Mouse (Mus musculus): ENCODE measurements around the gene Fank1. TPM values are rescaled to one million over a fixed set of nuclear protein-coding genes. Genes with fewer than 3 reads are reported as not detected.
A peak's percentile ranks its signal among the peaks of the same experiment; 100 is the strongest.

Gene Fank1
- polyA plus RNA-seq, 1 experiment from 2014 or later: 2.8 TPM

DNA sequence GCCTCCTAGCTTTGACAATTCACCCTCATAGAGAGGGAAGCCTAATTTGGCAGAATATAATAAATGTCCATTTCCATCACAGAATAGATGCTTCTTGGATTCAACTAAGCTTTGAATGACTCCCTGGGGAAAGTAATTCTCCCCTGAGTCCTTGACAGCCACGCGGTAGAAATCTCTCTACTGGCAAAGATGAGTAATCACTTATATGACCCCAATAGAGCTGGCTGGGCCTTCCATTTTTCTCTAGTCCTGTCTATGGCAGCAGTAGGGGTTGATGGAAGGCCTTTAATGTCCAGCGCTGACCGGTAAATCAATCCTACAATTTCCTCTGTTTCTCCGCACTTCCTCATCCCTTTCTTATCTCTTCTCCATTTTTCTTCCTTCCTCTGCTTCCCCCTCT is 1.5 kb upstream of the Fank1 start:
- Histone ChIP-seq H3K36me3 (no peaks in the 10 kb centered on the region), H3K27me3 (replicated peaks) (no peaks in the 10 kb centered on the region), H3K9me3 (replicated peaks) (no peaks in the 10 kb centered on the region), H3K9ac (replicated peaks) (no peak overlapping the region), H3K4me3 (replicated peaks) (peak overlapping the region; percentile 85), H3K27ac (replicated peaks) (no peak overlapping the region), H3K4me1 (peaks cover 26% of the 10 kb centered on the region), H3K4me2 (peak overlapping the region; percentile 76)
- WGBS: 37% methylated on average over 5 of the region's 5 CpGs
- no peak for ATAC-seq (ENCODE audit: low FRiP score)

DNA sequence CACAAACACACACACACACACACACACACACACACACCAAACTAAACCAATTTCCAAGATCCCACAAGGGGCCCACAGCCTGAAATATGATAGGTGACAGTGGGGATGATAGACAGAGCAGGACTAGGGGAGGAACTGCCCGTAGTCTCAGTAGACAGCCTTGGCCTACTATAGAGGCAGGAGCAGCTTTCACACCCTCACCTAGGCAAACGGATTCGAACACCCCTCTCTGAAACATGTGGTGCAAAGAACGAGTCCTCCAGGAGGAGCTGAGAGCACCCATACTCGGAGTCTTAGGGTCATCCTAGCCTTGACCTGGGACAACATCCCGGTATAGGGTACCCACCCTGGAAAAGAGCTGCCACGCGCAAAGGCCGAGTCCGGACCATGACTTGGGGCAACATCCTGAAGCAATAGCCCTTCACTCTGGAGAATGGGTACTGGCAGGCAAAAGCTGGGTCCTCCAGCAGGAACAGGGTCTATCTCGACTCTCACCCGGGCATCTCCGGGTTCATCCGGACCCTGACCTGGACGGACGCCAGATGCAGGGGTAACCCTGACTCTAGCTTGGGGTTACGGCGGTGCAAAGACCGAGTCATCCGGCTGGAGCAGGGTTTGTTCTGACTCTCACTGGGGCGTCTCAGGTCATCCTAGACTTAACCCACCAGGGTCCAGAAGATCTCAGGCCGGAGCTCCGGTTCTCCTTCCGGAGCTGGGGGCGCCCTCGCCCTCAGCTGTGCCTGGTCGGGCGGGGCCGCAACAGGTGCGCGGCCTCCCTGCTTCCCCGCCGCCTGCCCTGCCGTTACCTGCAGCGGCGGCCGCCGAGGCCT is 650 bp upstream of the Fank1 start:
- ATAC-seq (ENCODE audit: low FRiP score): peak; percentile 58
- no peaks in the 10 kb centered on the region for H3K9me3 ChIP-seq (replicated peaks)
- H3K27me3 ChIP-seq (replicated peaks): no peaks in the 10 kb centered on the region
- H3K4me2 ChIP-seq: peak overlapping the region; percentile 76
- peaks cover 31% of the 10 kb centered on the region for H3K4me1 ChIP-seq
- H3K4me3 ChIP-seq (replicated peaks): peak overlapping the region; percentile 85
- no peaks in the 10 kb centered on the region for H3K36me3 ChIP-seq
- no peak overlapping the region for H3K27ac ChIP-seq (replicated peaks)
- H3K9ac ChIP-seq (replicated peaks): peak overlapping the region; percentile 72
- 4% methylated on average over 37 of the region's 38 CpGs for WGBS

DNA sequence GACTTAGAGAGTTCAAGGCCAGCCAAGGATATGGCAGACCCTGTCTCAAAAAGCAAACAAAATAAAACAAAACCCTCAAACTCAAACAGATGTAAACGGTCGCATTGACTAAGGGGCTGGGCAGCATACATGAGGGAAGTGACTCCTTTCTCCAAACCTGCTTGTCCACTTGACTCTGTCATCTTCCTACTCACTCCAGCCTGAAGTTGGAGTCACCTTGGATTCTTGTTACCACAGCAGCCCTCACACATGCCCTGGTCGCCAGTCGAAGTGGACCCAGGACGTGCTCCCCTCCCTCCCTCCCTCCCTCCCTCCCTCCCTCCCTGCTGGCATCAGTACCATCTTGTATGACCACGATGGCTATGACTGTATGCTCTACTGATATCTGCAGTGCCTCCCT is 4.9 kb downstream of the Fank1 start:
- Histone ChIP-seq H3K27ac (replicated peaks) (no peak overlapping the region), H3K9ac (replicated peaks) (no peak overlapping the region), H3K27me3 (replicated peaks) (no peaks in the 10 kb centered on the region), H3K4me3 (replicated peaks) (no peak overlapping the region), H3K4me1 (peaks cover 10% of the 10 kb centered on the region; the same call in 1 of the 2 replicates), H3K4me2 (no peak overlapping the region), H3K9me3 (replicated peaks) (no peaks in the 10 kb centered on the region), H3K36me3 (no peaks in the 10 kb centered on the region)
- 62% methylated on average over 6 of the region's 6 CpGs for WGBS
- no peak for ATAC-seq (ENCODE audit: low FRiP score)

DNA sequence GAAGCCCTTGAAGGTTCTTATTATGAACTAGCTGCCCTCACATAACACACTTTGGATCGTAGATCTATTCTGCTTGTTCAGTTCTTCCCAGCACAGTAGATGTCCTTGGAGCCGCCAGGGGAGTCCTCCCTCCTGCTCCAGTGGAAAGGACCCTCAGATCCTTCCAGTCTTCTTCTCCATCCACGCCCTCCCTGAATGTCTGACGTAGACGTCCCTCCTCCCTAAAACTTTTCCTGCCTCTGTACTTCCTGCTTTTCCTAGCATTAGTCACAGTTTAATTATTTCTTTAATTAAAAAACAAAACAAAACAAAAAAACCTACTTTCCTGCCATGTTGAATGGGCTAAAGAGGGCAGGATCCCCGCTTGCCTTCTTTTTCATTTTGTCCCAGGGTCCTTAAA is 5.3 kb downstream of the Fank1 start:
- Histone ChIP-seq H3K27ac (replicated peaks) (no peak overlapping the region), H3K36me3 (no peaks in the 10 kb centered on the region), H3K27me3 (replicated peaks) (no peaks in the 10 kb centered on the region), H3K9me3 (replicated peaks) (no peaks in the 10 kb centered on the region), H3K4me1 (peaks cover 10% of the 10 kb centered on the region; the same call in 1 of the 2 replicates), H3K4me2 (no peak overlapping the region), H3K9ac (replicated peaks) (no peak overlapping the region), H3K4me3 (replicated peaks) (no peak overlapping the region)
- WGBS: 74% methylated on average over 6 of the region's 6 CpGs
- ATAC-seq (ENCODE audit: low FRiP score): no peak

DNA sequence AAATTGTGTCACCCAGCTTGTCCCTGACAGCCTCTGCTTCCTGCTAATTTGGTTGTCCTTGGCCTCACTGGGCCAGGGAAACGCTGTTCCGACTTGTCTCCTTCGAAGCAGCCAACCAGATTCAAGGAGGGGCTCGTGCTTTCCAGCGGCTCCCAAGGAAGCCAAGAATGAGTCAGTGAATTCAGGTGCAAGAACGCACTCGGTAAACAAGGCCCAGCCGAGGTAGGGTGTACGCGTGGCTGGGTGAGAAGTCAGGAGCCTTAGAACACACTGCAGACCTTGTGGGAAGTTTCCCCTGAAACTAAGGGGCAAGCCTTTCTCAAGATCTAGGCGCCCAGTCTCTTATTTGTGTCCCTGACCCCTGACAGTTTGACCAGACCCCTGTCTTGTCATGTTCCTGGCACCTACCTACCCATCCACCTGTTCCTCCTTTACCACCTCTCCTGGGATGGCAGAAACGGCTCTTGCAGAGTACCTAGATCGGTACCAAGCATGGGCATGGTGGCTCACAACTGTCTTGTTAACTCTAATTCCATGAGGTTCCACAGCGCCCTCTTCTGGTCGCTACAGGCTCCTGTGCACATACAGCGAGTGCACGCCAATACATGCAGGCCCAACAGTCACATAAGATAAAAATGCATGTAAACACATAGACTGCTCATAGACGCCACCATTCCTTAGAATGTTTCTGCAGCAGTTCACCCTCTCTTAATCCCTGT is 6.2 kb downstream of the Fank1 start, which contains the start of gene Dhx32:
TSS of gene Dhx32 (minus strand) at position 10 of the 719 bp plus-strand sequence.
- WGBS: 20% methylated on average over 18 of the region's 18 CpGs
- Histone ChIP-seq H3K4me1 (0 out of 2 replicates have a peak, but pooled peaks cover 10% of the 10 kb centered on the region), H3K27me3 (replicated peaks) (no peaks in the 10 kb centered on the region), H3K4me3 (replicated peaks) (no peak within 1 kb of the TSS), H3K36me3 (no peaks in the 10 kb centered on the region), H3K9ac (replicated peaks) (no peak within 1 kb of the TSS), H3K4me2 (no peak within 1 kb of the TSS), H3K27ac (replicated peaks) (no peak within 1 kb of the TSS), H3K9me3 (replicated peaks) (no peaks in the 10 kb centered on the region)
- ATAC-seq (ENCODE audit: low FRiP score): no peak

DNA sequence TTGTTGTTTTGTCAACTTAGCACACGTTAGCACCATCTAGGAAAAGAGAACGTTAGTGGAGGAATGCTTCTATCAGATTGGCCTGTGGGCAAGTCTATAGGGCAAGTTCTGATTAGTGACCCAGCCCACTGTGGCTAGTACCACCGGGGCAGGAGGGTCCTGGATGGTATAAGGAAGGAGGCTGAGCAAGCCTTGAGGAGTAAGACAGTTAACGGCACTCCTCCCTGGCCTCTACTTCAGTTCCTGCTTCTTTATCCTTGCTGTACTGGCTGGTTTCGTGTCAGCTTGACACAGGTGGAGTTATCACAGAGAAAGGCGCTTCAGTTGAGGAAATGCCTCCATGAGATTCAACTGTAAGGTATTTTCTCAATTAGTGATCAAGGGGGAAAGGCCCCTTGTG is 10.9 kb downstream of the Fank1 start:
- Histone ChIP-seq H3K27ac (replicated peaks) (no peak overlapping the region), H3K4me2 (no peak overlapping the region), H3K9me3 (replicated peaks) (no peaks in the 10 kb centered on the region), H3K4me3 (replicated peaks) (no peak overlapping the region), H3K27me3 (replicated peaks) (no peaks in the 10 kb centered on the region), H3K36me3 (no peaks in the 10 kb centered on the region), H3K9ac (replicated peaks) (no peak overlapping the region), H3K4me1 (0 out of 2 replicates have a peak, but pooled peaks cover 4% of the 10 kb centered on the region)
- 81% methylated on average over 6 of the region's 6 CpGs for WGBS
- ATAC-seq (ENCODE audit: low FRiP score): no peak

DNA sequence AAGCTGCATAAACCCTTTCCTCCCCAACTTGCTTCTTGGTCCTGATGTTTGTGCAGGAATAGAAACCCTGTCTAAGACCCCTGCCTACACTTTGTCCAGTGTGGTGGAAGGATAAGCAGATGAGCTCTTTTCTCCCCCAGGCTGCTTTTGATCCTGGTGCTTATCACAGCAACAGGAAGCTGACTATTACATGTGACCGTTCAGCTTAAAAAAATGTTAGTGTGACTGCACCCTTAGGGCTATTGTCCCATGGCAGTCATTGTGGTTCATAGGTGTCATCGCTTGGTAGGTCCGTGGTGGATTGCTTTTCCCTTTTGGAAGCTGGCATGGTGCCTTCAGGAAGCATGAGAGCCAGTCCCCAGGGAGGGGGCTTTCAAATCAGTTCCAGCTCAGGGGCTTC is 11.5 kb downstream of the Fank1 start:
- Histone ChIP-seq H3K4me1 (no peaks in the 10 kb centered on the region), H3K27me3 (replicated peaks) (no peaks in the 10 kb centered on the region), H3K9ac (replicated peaks) (no peak overlapping the region), H3K4me3 (replicated peaks) (no peak overlapping the region), H3K36me3 (no peaks in the 10 kb centered on the region), H3K4me2 (no peak overlapping the region), H3K27ac (replicated peaks) (no peak overlapping the region), H3K9me3 (replicated peaks) (no peaks in the 10 kb centered on the region)
- no peak for ATAC-seq (ENCODE audit: low FRiP score)
- 75% methylated on average over 3 of the region's 3 CpGs for WGBS

DNA sequence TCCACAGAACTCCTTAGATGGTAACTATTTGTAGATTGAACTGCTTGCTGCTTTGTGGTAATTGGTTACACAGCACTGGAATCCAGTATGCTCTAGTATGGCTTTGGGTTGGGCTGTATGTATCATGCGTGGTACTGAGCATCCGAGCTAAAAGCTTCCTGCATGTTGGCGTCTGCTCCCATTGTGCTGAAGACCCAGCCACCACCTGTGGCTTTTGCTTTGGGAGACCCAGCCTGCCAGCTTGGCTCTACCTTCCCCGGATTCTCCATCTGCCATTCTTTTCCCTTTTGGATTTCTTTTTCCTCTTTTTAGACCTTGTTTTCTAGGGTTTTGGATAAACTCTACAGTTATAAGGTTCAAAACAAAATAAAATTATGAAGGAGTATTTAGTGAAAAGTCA is 13.5 kb downstream of the Fank1 start:
- H3K4me3 ChIP-seq (replicated peaks): no peak overlapping the region
- no peaks in the 10 kb centered on the region for H3K27me3 ChIP-seq (replicated peaks)
- no peak for ATAC-seq (ENCODE audit: low FRiP score)
- H3K9me3 ChIP-seq (replicated peaks): no peaks in the 10 kb centered on the region
- WGBS: 89% methylated on average over 4 of the region's 4 CpGs
- H3K36me3 ChIP-seq: no peaks in the 10 kb centered on the region
- no peak overlapping the region for H3K27ac ChIP-seq (replicated peaks)
- no peak overlapping the region for H3K9ac ChIP-seq (replicated peaks)
- peaks cover 11% of the 10 kb centered on the region; the same call in 1 of the 2 replicates for H3K4me1 ChIP-seq
- H3K4me2 ChIP-seq: no peak overlapping the region

DNA sequence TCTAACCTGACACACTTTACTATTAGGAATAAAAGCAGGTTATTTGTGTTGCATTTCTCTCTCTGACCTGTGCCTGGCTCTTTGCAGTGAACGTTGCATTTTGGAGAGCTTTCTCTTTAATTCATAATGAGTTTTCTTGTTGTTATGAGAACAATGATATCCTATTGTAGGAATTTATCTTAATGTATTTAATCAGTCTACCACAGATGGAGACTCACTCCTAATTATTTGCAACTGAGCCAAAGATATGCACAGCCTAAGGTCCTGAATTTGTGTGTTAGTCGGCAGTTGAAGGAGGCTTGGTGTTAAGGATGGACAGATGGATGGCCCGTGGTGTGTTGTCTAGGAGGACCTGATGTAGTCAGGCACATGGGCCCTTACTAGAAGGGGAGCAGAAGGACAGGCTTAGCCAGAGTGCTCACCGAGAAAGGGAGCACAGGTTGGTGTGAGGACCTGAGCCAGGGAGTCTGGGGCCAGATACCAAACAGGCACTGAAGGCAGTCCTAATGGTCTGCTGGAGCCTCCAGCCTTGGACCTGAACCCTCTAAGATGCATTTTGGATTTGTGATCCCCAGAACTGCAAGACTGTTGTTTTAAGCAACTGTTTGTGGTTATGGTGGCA is 14.1 kb downstream of the Fank1 start:
- no peak overlapping the region for H3K9ac ChIP-seq (replicated peaks)
- no peak overlapping the region for H3K27ac ChIP-seq (replicated peaks)
- H3K4me1 ChIP-seq: peaks cover 11% of the 10 kb centered on the region; the same call in 1 of the 2 replicates
- H3K4me3 ChIP-seq (replicated peaks): no peak overlapping the region
- H3K27me3 ChIP-seq (replicated peaks): no peaks in the 10 kb centered on the region
- no peak for ATAC-seq (ENCODE audit: low FRiP score)
- no peaks in the 10 kb centered on the region for H3K36me3 ChIP-seq
- no peaks in the 10 kb centered on the region for H3K9me3 ChIP-seq (replicated peaks)
- no peak overlapping the region for H3K4me2 ChIP-seq
- WGBS: 89% methylated on average over 4 of the region's 4 CpGs

DNA sequence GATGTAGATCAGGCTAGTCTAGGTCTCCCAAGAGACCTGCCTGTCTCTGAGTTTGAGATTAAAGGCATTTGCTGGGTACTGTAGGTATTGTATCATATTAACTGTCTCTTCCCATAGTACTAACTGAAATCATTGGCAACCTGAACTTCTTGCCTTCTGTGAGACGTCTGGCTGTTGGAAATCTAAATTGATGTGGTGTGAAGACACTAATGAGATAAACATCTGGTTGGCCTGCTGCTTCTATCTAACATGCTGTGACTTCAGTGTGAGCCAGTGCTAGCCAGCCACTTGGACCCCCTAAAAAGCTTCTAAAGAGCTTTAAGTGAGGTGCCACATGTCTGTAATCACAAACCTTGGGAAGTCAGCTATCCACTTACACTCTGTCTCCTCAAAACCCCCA is 16.1 kb downstream of the Fank1 start:
- WGBS: 26% methylated on average over 1 of the region's 1 CpGs
- Histone ChIP-seq H3K4me2 (no peak overlapping the region), H3K4me3 (replicated peaks) (no peak overlapping the region), H3K9me3 (replicated peaks) (no peaks in the 10 kb centered on the region), H3K27ac (replicated peaks) (no peak overlapping the region), H3K4me1 (peaks cover 11% of the 10 kb centered on the region; the same call in 1 of the 2 replicates), H3K36me3 (no peaks in the 10 kb centered on the region), H3K27me3 (replicated peaks) (no peaks in the 10 kb centered on the region; the same call in 1 of the 2 replicates), H3K9ac (replicated peaks) (no peak overlapping the region)
- no peak for ATAC-seq (ENCODE audit: low FRiP score)

DNA sequence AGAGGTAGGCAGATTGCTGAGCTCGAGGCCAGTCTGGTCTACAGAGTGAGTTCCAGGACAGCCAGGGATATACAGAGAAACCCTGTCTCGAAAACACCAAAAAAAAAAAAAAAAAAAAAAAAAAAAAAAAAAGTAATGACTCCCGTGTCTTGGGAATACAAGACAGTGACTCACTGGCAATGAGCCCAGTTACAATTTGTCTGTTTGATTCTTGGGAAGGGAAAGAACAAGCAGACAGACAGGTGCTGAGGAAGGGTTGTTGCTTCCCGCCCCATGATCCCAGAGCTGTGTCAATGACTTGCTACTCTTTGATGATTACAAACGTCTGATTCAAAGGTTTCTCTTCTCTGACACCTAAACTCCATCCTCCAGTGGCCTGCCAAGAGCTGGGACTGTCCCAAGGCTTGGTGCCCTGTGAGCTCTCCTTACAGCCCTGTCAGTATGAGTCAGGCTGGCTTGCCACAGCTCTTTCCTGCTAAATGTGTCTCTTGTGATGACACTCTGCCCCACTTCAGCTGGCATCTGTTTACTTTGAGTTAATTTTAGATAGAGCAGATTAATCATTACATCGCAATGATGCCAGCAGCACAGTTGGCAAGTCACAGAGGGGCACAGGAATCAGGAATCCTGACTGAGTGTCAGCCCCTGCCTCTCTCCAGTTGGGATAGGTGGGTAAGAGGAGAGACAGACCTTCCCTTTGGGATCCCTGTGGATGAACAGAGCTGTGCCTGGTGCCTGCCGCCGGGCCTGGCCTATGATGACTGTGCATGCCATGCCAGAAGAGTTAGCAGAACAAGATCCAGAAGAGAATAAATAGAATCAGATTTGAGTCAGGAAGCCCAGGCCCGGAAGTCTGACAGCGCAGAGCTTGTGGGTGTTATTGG is 16.8 kb downstream of the Fank1 start:
- Histone ChIP-seq H3K27ac (replicated peaks) (no peak overlapping the region), H3K4me3 (replicated peaks) (no peak overlapping the region), H3K9ac (replicated peaks) (no peak overlapping the region), H3K27me3 (replicated peaks) (no peaks in the 10 kb centered on the region; the same call in 1 of the 2 replicates), H3K4me1 (peaks cover 11% of the 10 kb centered on the region; the same call in 1 of the 2 replicates), H3K4me2 (no peak overlapping the region), H3K36me3 (no peaks in the 10 kb centered on the region), H3K9me3 (replicated peaks) (no peaks in the 10 kb centered on the region)
- ATAC-seq (ENCODE audit: low FRiP score): no peak
- WGBS: 60% methylated on average over 10 of the region's 10 CpGs

Data from neural tube, embryonic 15.5 days (tissue).